8 mouse cellular contexts compared by ENCODE assay signal in the genomic region with DNA sequence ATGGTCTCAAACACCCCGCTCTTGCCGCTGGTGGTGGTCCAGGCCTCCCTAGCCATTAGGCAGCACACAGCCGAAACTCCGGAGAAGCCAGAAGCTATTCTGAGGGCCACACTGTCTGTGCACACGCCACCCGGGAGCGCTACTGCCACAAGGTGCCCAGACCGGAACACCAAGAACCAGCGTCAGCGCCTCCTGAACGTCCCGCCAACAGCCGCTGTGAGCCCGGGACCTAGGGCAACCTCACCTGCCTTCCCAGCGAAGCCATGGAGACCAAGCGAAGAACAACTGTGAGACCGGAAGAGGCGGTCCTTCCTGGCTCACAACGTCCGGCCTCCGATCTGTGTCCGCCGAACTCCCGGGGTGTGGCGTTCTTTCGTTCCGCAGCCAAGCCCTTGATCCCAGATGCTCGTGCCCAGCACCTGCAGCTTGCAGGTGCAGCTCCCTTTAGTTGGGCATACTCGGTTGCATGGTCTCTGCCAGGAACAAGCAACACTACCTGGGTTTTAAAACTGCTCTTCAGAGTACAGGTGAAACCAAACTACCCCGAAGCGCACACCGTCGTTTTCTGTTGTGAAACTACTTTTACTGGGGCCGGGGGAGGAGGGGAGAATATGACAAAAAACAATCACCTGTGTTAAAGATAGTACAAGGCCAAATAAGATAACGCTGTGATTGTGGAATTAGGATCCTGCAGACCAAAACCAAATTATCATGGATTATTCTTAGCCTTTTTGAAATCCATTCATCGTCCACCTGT. TPM values are rescaled to one million over a fixed set of nuclear protein-coding genes. Genes with fewer than 3 reads are reported as not detected.
DNase-seq lines count a peak whose midpoint lies in the region; ATAC-seq lines count a peak whose summit lies in the region.

A gene (minus strand): TSS at position 335 of the 757 bp plus-strand sequence.

- H3K27ac ChIP-seq in hindbrain, embryonic 13.5 days = peak within 1 kb of the TSS; percentile 30; the same call in 1 of the 2 replicates

- peak within 1 kb of the TSS; percentile 68 for H3K4me3 ChIP-seq in hindbrain, embryonic 13.5 days

- 9% methylated on average over 36 of the region's 36 CpGs for WGBS in hindbrain, embryonic 13.5 days

- H3K4me2 ChIP-seq in hindbrain, embryonic 13.5 days = peak within 1 kb of the TSS; percentile 74

- no peaks in the 10 kb centered on the region for H3K9me3 ChIP-seq in hindbrain, embryonic 13.5 days

- peak within 1 kb of the TSS; percentile 81 for H3K9ac ChIP-seq in hindbrain, embryonic 13.5 days

- peak; percentile 95 for ATAC-seq in hindbrain, embryonic 13.5 days (ENCODE audit: low FRiP score)

- peaks cover 29% of the 10 kb centered on the region for H3K4me1 ChIP-seq in hindbrain, embryonic 13.5 days (replicated peaks)

- peaks cover 50% of the 10 kb centered on the region for H3K36me3 ChIP-seq in hindbrain, embryonic 13.5 days

- DNase-seq in R1 (ENCODE audit: low read depth, low spot score) = peak; percentile 94
- DNase-seq in cerebellum, postnatal 14 days = peak; percentile 91
- DNase-seq in frontal cortex, postnatal 14 days (ENCODE audit: low spot score in 2 of 2) = peak; percentile 64 to 75
- peak; percentile 62 to 72 for DNase-seq in layer of hippocampus, postnatal 25 days (ENCODE audit: extremely low spot score in 1 of 2, low spot score in 1 of 2)
- peak; percentile 78 for DNase-seq in lung, postnatal 25 days (ENCODE audit: low spot score)
- DNase-seq in retina, embryonic 14.5 days (ENCODE audit: low spot score) = peak; percentile 89
- peak; percentile 86 for DNase-seq in thymus, postnatal 4 days

- no peaks in the 10 kb centered on the region for H3K27me3 ChIP-seq in hindbrain, embryonic 13.5 days

RNA-seq across cellular contexts. Expression of the gene that starts here (rescaled TPM):
- polyA plus RNA-seq in hindbrain, embryonic 13.5 days (2015; fragmentation: Nextera tagmentation; extraction: Ambion mirVana) = 35.8 and 36.2 TPM in 2 replicates
- 10 to 100 TPM; 22.6 to 23.1 TPM for total RNA-seq in layer of hippocampus, postnatal 25 days (2021)

Comparison
In these comparisons a context has a peak if more than half of its experiments do, and no peak if none do; other contexts are left out.
1. Peak in every context shown above with its lines: DNase-seq, ATAC-seq, H3K4me3 ChIP-seq and H3K27ac ChIP-seq.